Mouse (Mus musculus): ENCODE measurements around the gene Sstr1. TPM values are rescaled to one million over a fixed set of nuclear protein-coding genes. Genes with fewer than 3 reads are reported as not detected.

Gene Sstr1
- polyA plus RNA-seq (2012; ENCODE audit: insufficient read depth, insufficient read length, missing spikeins): not detected in 2 replicates

GRCm38 (mm10) chr12:58211163-58212071, at the start of gene Sstr1:
TSS of gene Sstr1 (plus strand) at chr12:58211772.
- Histone ChIP-seq H3K27ac (replicated peaks; ENCODE audit: low read depth, low read length) (no peak within 1 kb of the TSS), H3K4me3 (ENCODE audit: insufficient read depth, low read depth, low read length) (peak within 1 kb of the TSS; percentile 70), H3K4me1 (ENCODE audit: control insufficient read depth, insufficient read depth, insufficient read length, low read length) (peaks cover 9% of the 10 kb centered on the region)

- Histone ChIP-seq H3K27ac (replicated peaks; ENCODE audit: low read depth, low read length) (no peak overlapping the region), H3K4me3 (ENCODE audit: insufficient read depth, low read depth, low read length) (no peak overlapping the region), H3K4me1 (ENCODE audit: control insufficient read depth, insufficient read depth, insufficient read length, low read length) (no peaks in the 10 kb centered on the region)
Measured at GRCm38 (mm10) chr12:58198810-58199209, 12.8 kb upstream of the Sstr1 start.

- no peak overlapping the region for H3K4me3 ChIP-seq (ENCODE audit: insufficient read depth, low read depth, low read length)
- no peaks in the 10 kb centered on the region for H3K4me1 ChIP-seq (ENCODE audit: control insufficient read depth, insufficient read depth, insufficient read length, low read length)
- H3K27ac ChIP-seq (replicated peaks; ENCODE audit: low read depth, low read length): no peak overlapping the region
Measured at GRCm38 (mm10) chr12:58201190-58201589, 10.4 kb upstream of the Sstr1 start.

- Histone ChIP-seq H3K27ac (replicated peaks; ENCODE audit: low read depth, low read length) (no peak overlapping the region), H3K4me3 (ENCODE audit: insufficient read depth, low read depth, low read length) (no peak overlapping the region), H3K4me1 (ENCODE audit: control insufficient read depth, insufficient read depth, insufficient read length, low read length) (peaks cover 5% of the 10 kb centered on the region; the same call in 1 of the 2 replicates)
Measured at GRCm38 (mm10) chr12:58207956-58208355, 3.6 kb upstream of the Sstr1 start.

- Histone ChIP-seq H3K4me1 (ENCODE audit: control insufficient read depth, insufficient read depth, insufficient read length, low read length) (peaks cover 9% of the 10 kb centered on the region), H3K27ac (replicated peaks; ENCODE audit: low read depth, low read length) (no peak overlapping the region), H3K4me3 (ENCODE audit: insufficient read depth, low read depth, low read length) (peak overlapping the region; percentile 70)
Measured at GRCm38 (mm10) chr12:58212261-58212923, 820 bp downstream of the Sstr1 start.

GRCm38 (mm10) chr12:58212924-58213450, 1.4 kb downstream of the Sstr1 start:
- peak overlapping the region; percentile 70 for H3K4me3 ChIP-seq (ENCODE audit: insufficient read depth, low read depth, low read length)
- H3K4me1 ChIP-seq (ENCODE audit: control insufficient read depth, insufficient read depth, insufficient read length, low read length): peaks cover 9% of the 10 kb centered on the region
- no peak overlapping the region for H3K27ac ChIP-seq (replicated peaks; ENCODE audit: low read depth, low read length)

- Histone ChIP-seq H3K4me1 (ENCODE audit: control insufficient read depth, insufficient read depth, insufficient read length, low read length) (peaks cover 9% of the 10 kb centered on the region), H3K4me3 (ENCODE audit: insufficient read depth, low read depth, low read length) (peak overlapping the region; percentile 70), H3K27ac (replicated peaks; ENCODE audit: low read depth, low read length) (no peak overlapping the region)
Measured at GRCm38 (mm10) chr12:58213451-58214288, 2.1 kb downstream of the Sstr1 start.

- H3K4me1 ChIP-seq (ENCODE audit: control insufficient read depth, insufficient read depth, insufficient read length, low read length): peaks cover 9% of the 10 kb centered on the region
- 0 out of 2 replicates have a peak overlapping the region, but pooled peaks have one; percentile 47 for H3K27ac ChIP-seq (replicated peaks; ENCODE audit: low read depth, low read length)
- H3K4me3 ChIP-seq (ENCODE audit: insufficient read depth, low read depth, low read length): peak overlapping the region; percentile 70
Measured at GRCm38 (mm10) chr12:58214289-58215136, 2.9 kb downstream of the Sstr1 start.

GRCm38 (mm10) chr12:58216218-58216617, 4.6 kb downstream of the Sstr1 start:
- H3K27ac ChIP-seq (replicated peaks; ENCODE audit: low read depth, low read length): no peak overlapping the region
- H3K4me1 ChIP-seq (ENCODE audit: control insufficient read depth, insufficient read depth, insufficient read length, low read length): peaks cover 9% of the 10 kb centered on the region
- H3K4me3 ChIP-seq (ENCODE audit: insufficient read depth, low read depth, low read length): no peak overlapping the region

GRCm38 (mm10) chr12:58219078-58219477, 7.5 kb downstream of the Sstr1 start:
- Histone ChIP-seq H3K4me1 (ENCODE audit: control insufficient read depth, insufficient read depth, insufficient read length, low read length) (no peaks in the 10 kb centered on the region), H3K4me3 (ENCODE audit: insufficient read depth, low read depth, low read length) (no peak overlapping the region), H3K27ac (replicated peaks; ENCODE audit: low read depth, low read length) (no peak overlapping the region)

- no peak overlapping the region for H3K27ac ChIP-seq (replicated peaks; ENCODE audit: low read depth, low read length)
- H3K4me3 ChIP-seq (ENCODE audit: insufficient read depth, low read depth, low read length): no peak overlapping the region
- H3K4me1 ChIP-seq (ENCODE audit: control insufficient read depth, insufficient read depth, insufficient read length, low read length): no peaks in the 10 kb centered on the region
Measured at GRCm38 (mm10) chr12:58225644-58226043, 14.1 kb downstream of the Sstr1 start.

GRCm38 (mm10) chr12:58232489-58232888, 20.9 kb downstream of the Sstr1 start:
- Histone ChIP-seq H3K4me3 (ENCODE audit: insufficient read depth, low read depth, low read length) (no peak overlapping the region), H3K4me1 (ENCODE audit: control insufficient read depth, insufficient read depth, insufficient read length, low read length) (no peaks in the 10 kb centered on the region), H3K27ac (replicated peaks; ENCODE audit: low read depth, low read length) (no peak overlapping the region)

- Histone ChIP-seq H3K4me3 (ENCODE audit: insufficient read depth, low read depth, low read length) (no peak overlapping the region), H3K4me1 (ENCODE audit: control insufficient read depth, insufficient read depth, insufficient read length, low read length) (no peaks in the 10 kb centered on the region), H3K27ac (replicated peaks; ENCODE audit: low read depth, low read length) (no peak overlapping the region)
Measured at GRCm38 (mm10) chr12:58251901-58252300, 40.3 kb downstream of the Sstr1 start.
